Mouse (Mus musculus): ENCODE measurements around the gene Mlxip.

GRCm38 (mm10) chr5:123344963-123345852 lies 49.4 kb upstream of the Mlxip start:
- TF ChIP-seq CTCF (IDR thresholded peaks at IDR 0.05; ENCODE audit: low read depth) (no peak), EP300 (IDR thresholded peaks at IDR 0.05; ENCODE audit: low read depth) (no peak)
